Mouse (Mus musculus) gastrocnemius, adult 8-10 months (tissue): ENCODE measurements around the gene 5730596B20Rik. TPM values are rescaled to one million over a fixed set of nuclear protein-coding genes. Genes with fewer than 3 reads are reported as not detected.
A peak's percentile ranks its signal among the peaks of the same experiment; 100 is the strongest.

Experiments used
- DNase-seq, 2 experiments: peaks; one replicate each; pipeline ENCODE4 v3.0.0; 2022; ENCODE audit warnings: low spot score in 2 of 2
- total RNA-seq, 4 experiments: library from RNA; stranded (reverse); gene quantifications; 2 replicates each; pipeline ENCODE4 v1.2.4; 2022

The 5730596B20Rik gene
- under 1 TPM in 1 of 4 experiments, not detected in 3; 0.13 TPM for total RNA-seq

DNA sequence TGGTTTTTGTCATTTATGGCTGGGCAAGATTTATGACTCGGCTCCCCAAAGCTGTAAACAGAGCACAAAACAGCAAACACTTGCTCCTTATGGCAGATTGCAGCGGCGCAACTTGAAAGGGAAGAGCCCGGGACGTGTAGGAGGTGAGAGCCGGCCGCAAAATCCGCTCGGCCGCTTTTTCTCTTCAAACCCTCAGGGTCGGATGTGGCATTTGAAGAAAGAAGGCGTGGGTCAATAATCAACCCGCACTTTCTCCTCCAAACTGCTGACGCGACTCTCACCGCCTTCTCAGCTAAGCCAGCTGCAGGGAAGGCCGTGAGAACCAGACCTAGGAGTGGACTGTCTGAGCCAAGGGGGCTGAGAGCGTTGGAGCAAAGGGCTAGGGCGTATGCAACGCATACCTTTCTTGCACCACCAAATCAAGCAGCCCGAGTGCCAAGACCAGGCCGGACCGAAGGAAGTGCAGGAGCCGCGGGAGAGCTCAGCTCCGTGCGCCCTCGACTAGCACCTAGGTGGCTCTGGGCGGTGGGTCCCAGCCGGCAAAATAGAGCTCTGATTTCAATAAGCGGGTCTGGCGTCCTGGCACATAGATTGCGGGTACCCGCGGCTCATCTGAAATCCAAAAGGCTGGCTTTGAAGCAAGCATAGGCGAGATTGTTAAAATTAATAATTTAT, at the start of gene 5730596B20Rik:
5730596B20Rik (plus strand) TSS at position 438 of the 675 bp plus-strand sequence.
- no peak for DNase-seq

DNA sequence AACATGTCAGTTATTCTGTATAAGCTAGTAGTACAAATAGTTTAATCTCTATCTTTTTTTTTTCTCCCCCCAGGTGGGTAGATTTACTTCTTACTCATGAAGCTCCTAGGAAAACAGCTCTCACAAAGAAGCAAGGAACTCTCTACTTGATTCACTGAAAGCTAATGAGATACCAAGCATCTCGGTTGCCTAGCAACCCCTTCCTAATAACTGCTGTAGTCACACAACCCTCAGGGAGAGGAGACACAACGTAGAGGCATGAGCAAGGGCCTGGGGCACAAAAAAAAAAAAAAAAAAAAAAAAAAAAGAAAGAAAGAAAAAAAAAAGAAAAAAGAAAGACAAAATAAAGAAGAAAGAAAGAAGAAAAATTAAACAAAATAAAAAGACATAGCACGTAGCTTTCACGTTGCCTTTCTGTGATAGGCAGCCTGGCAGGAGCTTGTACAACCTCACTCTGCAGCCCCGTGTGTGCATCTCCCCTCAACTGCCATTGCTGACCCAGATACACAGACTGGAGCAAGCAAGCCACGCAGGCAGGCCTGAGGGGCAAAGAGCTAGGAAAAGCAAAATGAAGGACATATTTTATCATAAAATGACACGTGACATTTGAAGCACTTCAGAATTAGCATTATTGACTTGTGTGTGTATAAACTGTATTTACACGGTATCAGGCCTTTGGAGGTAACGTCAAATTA, 39.3 kb upstream of the 5730596B20Rik start:
- no peak for DNase-seq

DNA sequence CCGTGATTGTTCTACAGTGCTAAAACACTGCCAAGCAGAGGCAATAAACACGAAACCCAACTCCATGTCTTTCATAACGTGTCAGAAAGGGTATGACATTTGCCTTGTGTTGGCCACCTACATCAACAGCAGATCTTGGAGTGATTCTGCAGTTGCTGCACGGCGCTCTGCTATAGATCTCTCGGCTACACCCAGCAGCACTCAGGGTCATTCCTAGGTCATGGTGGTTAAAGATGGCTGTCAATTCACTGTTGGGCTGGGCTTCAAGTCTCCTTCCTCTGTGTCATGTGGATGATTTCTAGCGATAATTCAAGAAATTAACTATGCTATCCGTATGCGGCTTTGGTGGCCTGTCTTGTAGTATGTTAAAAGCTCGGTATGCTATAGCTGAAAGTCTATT, 38.7 kb upstream of the 5730596B20Rik start:
- no peak for DNase-seq

DNA sequence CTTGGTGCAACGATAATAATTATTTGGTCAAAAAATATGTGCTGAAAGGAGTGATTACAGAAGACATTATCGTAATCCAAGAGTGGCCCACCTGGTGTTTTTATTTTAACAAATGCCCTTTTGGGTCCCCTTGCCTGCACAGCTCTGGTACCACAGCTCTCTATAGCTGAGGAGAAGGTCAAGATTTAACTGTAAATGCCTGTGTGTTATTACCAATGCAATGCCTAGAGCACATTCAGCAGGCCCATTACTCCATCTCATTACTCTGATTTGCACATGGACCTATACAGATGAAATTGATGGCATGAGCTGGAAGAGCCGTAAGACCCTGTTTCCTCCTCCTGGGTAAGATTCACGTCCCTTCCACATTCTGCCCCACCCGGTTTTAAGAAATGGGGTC, 38.2 kb upstream of the 5730596B20Rik start:
- DNase-seq: no peak

DNA sequence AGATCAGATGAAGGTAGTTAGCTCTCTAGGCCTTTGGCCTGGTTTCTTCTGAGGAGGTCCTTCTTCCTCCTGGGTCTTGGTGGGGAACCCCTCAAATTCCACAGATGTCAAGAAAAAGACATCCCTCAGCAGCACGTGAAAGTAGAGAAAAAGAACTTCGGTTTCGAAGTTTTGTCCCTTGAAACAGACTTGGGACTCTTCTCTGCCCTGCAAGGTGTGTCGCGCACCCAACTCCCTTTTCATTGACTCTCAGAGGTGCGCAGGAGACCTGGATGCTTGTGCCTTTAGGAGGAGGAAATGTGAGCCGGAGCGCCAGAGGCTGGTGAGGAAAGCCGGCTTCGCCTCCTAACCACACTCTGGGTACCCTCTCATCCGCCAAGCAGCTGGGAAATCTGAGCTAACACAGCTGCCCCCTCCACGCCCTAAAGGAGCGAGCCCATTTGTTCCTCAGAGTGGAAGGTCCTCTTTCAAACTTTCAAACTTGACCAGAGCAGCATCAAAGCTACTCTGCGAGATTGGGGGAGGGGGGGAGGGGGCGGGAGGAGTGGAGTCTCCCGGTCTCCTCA, 26.8 kb upstream of the 5730596B20Rik start:
- DNase-seq: no peak

DNA sequence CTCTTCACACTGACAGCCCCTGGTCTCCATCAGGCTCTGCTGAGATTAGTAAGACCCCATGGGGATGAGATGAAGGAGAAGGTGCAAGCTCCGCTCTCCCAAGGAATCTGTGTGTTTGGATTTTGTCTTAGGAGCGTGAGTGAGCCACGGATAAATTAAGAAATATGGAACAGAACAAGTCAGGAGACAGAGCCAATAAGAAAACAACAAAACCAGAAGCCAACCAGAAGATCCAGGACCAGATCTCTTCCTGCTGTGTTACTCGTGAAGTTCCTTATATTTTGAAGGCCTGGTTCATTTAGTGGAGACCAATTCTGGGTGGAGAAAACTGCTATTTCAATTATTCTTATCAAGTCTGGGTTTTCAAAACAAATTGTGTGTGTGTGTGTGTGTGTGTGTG, 25.7 kb upstream of the 5730596B20Rik start:
- DNase-seq: no peak

DNA sequence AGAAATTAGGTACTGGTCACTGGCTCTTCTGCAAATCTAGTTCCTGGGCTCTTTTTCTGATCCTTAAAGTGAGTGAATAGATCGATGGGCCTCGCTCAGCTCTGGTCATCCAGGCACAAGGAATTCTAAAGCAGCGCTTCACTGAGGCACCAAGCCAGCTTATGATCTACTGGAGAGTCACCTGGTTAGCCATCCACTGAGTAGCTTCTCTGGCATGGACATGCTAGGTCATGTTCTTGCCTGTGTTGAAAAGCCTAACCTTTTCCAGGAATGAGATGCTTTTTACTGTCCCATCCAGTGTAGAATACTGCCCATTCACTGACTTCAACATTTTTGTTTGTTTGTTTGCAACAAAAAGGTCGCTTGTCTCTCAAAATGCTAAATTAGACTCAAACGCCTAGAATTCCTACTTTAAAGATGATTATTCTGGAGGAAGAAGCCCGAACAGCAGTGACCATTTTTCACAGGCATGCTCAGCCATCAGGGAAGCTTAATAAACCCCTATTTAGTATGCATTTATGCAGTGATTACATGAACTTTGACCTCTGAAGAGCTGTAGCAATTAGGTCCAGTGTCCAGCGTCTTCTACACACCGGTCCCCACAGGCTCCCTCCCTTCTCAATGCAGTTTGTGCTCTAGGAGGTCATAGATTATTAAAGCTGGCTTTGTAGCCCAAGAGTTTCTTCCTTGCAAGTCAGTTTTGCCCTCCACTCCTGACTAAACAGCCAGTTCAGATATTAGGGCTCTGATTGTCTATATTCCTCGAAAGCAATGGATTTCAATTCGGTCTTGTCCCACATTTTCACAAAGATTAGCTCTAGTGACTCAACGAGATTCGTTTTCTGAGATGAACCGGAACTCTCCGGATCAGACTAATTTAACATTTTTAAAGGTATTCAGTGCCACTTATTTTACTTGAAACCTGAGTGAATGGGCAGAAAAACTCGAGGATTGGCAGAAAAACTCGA, 24.8 kb upstream of the 5730596B20Rik start:
- DNase-seq: no peak

DNA sequence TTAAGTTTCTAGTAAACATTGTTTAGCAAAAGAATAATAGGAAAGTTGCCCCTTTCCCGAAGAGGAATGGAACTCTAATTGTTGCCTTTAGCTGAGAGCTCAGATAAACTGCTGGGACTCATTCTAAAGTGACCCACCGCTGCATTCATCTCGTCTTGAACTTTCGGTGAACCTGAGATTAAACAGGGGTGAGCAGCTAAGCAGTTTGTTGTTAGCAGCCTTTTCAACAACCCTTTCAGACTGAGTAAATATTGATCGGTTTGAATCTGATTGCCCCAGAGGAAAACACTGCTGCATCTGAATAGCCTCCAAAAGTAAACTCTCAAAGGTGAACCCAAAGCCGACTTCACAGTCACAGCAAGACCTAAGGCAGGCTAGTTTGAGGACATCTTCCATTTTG, 24.0 kb upstream of the 5730596B20Rik start:
- no peak for DNase-seq

DNA sequence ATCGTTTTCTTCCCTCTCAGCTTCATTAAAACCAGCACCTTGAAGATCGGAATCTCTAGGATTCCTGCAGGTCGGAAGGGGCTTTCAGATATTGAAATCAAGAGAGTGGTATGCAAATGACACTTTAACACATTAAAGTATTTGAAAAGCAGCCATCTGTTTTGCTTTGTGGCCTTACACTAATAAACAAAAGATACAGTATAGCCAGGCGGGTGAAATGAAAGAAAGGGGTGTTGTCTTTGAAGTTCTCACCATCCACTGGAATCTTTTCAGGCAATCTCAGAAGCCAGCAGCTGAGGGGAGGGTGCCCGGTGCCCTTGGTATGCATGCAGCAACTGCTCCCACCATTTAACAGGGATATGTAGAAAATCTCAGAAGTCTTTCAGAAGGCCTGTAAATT, 23.3 kb upstream of the 5730596B20Rik start:
- DNase-seq: no peak

DNA sequence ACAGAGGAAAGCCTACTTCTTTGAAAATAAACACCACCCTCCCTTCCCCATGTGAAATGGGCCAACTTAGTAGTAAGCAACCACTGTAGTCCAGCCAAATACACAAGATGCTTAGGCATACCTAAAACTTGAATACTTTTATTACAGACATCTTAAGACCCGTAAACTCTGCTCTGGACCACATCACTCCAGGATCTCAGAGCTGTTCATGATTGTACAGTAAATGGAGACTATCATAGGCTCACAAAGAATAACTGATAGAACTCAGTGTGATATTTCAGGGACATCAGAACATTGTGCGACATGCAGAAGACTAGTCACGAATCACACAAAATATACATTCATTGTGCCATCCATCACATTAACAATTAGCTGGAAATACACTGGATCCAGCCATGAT, 21.8 kb upstream of the 5730596B20Rik start:
- DNase-seq: no peak

DNA sequence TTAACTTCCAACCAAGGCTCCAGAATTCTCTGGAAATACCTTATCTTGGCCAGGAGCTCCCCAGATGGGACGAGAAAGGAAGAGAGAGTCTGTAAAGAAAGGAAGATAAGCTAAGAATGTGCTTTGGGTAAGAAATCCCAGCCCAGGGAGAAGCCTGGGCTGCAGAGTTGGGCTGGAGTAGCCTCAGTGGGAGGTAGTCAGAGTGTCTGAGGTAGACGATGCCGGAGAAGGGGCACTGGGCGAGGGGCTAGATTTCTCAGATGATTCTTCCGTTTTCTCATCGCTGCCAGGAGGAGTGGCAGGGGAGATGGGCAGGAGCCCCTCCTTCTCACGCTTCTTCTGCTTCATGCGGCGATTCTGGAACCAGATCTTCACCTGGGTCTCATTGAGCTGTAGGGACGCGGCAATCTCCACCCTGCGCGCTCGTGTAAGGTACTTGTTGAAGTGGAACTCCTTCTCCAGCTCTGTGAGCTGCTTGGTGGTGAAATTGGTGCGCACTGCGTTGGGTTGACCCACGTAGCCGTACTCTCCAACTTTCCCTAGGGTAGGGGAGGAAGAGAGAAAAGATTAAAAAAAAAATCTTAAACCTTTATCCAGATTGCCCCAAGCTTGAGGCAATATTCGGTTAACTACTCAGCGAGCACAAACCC, 20.6 kb upstream of the 5730596B20Rik start:
- DNase-seq: no peak

DNA sequence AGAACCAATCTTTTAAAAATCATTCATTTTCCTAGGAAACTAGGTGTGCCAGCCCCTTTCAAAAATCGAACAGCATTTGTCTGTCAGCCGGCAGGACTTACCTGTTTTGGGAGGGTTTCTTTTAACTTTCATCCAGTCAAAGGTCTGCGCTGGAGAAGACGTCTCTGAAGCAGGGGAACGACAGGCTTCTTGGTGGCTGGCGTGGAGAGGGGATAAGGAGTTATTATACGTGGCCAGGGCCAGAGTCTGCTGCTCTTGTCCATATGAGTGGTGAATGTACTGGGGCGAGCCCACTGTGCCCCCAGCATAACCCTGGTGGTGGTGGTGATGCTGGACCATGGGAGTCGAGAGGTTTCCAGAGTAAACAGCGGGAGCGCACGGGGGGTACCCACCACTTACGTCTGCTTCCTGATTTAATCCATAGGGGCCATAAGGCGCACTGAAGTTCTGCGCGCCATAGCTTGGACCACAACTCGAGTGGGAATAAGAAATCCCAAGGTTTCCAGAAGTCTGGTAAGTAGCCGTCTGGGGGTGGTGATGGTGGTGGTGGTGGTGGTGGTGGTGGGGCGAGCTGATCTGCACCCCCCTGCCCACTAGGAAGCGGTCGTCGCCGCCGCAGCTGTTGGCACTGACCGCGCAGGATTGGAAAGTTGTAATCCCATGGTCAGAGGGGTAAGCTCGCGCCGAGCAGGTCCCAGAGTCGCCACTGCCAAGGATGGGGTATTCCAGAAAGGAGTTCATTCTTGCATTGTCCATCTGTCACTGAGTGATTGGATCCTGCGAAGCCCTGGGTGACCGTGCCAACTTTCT, 19.6 kb upstream of the 5730596B20Rik start:
- no peak for DNase-seq

DNA sequence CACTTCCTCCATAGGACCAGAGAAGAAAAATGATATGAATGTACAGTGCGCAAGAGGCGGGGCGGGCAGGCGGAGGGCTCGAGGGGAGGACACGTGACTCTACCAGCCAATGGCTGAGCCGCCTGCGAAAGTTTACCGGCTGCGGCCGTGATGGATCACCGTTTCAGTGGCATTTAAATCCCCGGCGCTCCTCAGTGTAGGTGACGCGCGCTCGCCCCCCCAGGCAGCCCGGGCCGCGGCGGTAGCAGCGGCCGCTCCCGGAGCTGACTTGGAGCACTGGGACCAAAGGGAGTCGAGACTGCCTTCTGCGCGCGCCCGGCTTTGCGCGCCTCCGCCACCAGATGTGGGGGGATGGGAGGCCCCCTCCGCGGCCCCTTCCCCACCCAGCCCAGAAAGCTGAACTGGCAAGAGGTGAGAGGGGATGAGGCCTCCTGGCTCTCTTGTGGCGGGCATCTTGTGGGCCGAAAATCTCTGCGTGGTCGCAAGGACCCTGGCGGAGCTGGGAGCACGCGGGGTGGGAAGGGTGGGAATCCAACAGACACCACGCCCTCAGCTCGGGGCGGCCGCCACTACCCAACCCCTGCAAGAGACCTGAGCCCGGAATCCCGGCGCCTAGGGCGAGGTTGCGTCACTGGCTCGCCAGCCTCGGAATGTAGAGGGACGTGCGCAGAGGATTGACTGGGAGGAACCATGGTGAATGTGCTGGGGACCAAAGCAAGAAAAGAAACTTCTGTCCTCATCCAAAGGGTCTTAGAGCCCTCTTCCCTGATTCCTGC, 18.8 kb upstream of the 5730596B20Rik start, which contains the start of gene Hoxa1:
Hoxa1 (minus strand) TSS at position 42 of the 776 bp plus-strand sequence.
- DNase-seq: peak in 1 of 2 experiments; percentile 53

DNA sequence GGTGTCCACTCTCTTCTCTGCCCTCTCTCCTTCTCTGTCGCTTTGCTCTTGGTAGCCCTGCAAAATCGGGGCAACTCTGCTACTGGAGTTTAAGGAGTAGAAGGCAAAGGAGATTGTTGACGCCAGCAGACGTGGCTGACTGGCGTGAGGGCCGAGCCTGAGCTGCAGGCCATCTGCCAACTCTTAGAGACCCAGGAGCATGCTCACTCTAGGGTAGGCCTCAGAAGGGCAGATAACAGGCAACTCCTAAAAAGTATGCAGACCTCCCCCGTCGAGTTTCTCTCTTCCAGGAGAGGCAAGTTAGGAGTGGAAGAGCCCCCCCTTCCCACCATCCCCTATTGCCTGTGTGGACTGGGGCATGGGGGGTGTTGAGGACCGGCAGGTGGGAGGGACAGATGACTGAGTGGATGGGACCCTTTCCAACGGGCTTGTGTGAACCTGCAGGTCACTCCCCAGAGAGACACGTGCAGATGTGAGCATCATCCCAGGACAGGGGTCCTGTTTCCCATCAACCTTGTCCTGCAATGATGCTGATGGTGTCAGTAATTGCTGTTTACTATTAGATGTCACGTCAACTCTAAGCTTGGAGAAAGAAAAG, 18.0 kb upstream of the 5730596B20Rik start:
- no peak for DNase-seq

DNA sequence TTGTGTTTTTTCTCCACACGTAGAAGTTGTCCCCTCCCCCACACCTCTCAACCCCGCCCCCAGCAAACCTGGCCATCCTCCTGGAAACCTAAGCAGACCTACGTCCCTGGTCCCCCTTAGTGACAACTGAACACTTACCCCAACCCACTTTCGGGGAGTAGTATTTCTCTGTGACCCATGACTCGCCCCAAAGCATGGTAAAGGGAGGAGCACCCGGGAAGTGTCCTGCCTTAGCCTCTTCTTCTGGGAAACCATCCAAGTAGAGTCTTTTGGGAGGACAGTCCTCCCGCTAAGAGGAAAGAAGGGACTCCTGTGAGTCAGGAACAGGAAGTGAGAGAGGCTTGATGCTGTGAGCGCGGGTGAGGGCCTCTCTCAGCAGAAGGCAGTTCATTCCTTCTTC, 17.3 kb upstream of the 5730596B20Rik start:
- no peak for DNase-seq

DNA sequence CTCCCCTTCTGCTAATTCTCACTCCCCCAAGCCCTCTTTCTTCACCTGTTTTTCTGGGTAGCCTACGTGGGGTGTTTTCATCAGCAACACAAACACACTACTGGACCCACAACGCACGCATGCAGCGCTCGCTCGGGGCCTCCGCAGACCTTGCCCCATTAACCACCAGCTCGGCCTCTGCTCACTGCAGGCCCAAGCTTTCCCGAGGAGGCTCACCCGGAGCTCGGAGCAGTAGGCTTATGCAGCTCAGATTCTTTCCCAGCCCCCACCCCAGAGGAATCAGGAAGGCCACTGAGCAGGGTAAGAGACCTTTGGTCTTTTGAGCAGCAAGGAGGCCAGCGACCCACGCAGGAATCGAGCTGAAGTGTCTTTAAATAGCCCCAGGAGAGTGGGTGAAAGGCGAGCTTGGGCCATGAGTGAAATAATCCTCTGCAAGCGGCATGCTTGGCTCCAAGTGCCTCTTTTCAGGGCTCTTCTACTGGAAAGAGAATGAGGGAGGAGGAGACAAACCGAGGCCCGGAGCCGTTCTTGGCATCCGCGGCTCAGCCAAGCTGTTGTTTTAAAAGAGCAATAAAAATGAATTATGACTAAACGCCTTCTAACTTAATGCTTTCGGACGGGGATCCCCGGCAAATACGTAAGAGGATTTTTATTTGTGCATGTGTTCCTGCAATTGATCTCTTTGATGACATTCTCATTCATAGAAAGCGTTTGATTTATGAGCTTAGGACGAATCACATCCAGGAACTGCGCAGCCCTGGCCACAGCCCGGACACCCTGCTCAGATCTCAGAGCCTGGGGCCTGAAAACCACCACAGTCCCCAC, 16.6 kb upstream of the 5730596B20Rik start:
- no peak for DNase-seq

DNA sequence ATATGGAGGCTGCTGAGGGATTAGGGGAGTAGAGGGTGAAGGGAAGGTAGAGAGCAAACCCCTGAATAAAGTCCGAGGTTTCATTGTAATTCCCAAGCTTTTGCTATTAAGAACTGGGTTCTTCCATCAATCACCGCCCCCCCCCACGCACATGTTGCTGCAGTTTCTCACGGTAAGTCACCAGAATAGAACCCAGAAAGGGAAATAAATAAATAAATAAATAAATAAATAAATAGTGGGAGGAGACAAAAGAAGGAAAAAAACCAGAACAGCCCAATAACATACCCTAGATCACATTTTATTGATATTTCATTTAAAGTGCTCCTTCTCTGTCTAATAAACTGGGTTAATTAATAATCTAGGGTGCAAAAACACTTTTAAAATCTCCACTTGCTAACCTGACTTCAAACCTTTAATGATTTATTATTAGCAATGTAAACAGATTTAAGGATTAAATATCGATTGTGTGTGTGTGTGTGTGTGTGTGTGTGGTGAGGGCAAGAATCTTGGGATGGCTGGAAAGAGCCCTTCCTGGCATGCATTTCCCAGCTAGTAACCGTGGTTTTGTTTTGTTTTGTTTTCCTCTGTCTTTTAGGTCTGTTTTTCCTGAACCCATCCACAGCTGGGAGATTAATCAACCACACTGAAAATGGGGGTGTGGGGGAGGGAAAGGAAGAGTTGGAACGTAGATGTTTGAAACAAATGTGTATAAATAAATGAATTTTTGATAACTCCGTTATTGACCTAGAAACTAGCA, 15.8 kb upstream of the 5730596B20Rik start:
- no peak for DNase-seq

DNA sequence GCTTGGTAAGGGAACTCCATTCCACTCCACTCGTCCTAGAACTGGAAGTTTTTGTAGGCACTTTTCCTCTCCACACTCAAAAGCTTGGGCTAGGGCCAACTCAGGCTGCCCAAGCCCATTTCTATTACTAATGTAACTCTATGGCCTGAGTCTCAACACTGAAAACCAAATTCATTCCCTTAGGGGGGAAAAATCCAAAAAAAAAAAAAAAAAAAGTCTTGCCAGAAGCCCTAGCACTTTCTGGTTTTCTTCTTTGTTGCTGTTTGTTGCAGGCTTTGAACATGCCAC, 15.3 kb upstream of the 5730596B20Rik start:
- no peak for DNase-seq
